In the genomic region with DNA sequence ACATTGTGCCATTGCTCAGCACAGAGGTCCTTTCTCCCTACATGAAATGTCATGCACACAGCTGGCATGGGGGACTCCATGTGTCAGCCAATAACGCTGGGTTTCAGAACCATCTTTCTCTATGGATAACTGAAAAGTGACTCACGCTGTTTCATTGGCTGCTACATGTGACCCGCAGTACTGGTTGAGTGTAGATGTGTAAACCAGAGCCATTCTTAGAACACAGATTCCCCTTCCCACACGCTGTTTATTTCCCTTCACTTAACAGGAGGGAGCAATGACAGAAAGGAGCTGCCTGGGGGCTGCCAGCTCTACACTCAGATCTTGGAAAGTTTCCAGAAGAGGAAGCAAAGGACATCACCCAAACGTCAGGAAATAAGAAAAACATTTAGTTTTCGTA, we compare ENCODE assay signal across 12 mouse cellular contexts.
DNase-seq lines count a peak whose midpoint lies in the region; ATAC-seq lines count a peak whose summit lies in the region.
"Had no signal": no experiment of that assay in that cellular context is flagged by ENCODE, and none has a peak within 500 bp of the region (broad histone marks: within the 10 kb centered on the region; RNA-seq: fewer than 3 reads in every experiment).

No protein-coding gene starts in this region.

- H3K27me3 ChIP-seq in kidney, embryonic 16.5 days (ENCODE audit: insufficient read depth, low read length), result no peaks in the 10 kb centered on the region
- no peaks in the 10 kb centered on the region for H3K27me3 ChIP-seq in stomach, embryonic 16.5 days (ENCODE audit: control insufficient read depth, insufficient read depth, low read length)
- H3K27me3 ChIP-seq in midbrain, embryonic 16.5 days (ENCODE audit: control insufficient read depth, insufficient read depth, low read depth, low read length), result no peaks in the 10 kb centered on the region

- H3K9ac ChIP-seq in kidney, embryonic 16.5 days (replicated peaks; ENCODE audit: low read length), result no peak overlapping the region
- no peak overlapping the region for H3K9ac ChIP-seq in stomach, embryonic 16.5 days (ENCODE audit: low read length)
- no peak overlapping the region for H3K9ac ChIP-seq in midbrain, embryonic 16.5 days (ENCODE audit: low read depth, low read length)

- no peak for ATAC-seq in kidney, embryonic 16.5 days (ENCODE audit: low FRiP score, low TSS enrichment)
- ATAC-seq in stomach, embryonic 16.5 days (ENCODE audit: insufficient read depth, low FRiP score), result no peak
- ATAC-seq in midbrain, embryonic 16.5 days, result no peak

- no peak overlapping the region for H3K4me3 ChIP-seq in kidney, embryonic 16.5 days (ENCODE audit: low read length)
- no peak overlapping the region for H3K4me3 ChIP-seq in stomach, embryonic 16.5 days (replicated peaks; ENCODE audit: low read length)
- H3K4me3 ChIP-seq in midbrain, embryonic 16.5 days (ENCODE audit: low read depth, low read length), result no peak overlapping the region
- H3K4me3 ChIP-seq: erythroblast, embryonic 14.5 days had no signal

- DNase-seq in frontal cortex, adult 2 months (ENCODE audit: extremely low spot score in 1 of 2, low spot score in 1 of 2), result peak; percentile 16 to 34
- no peak for DNase-seq in frontal cortex, postnatal 25 days (ENCODE audit: low spot score in 2 of 2)
- DNase-seq in kidney, adult 18-20 months, result no peak
- DNase-seq in right cerebral cortex, adult 18-20 months, result peak; percentile 24
- no peak for DNase-seq in right cerebral cortex, postnatal 36 days (ENCODE audit: low spot score in 2 of 2)
- DNase-seq: kidney, postnatal 4 days; left cerebral cortex, postnatal 4 days; retina, postnatal 1 day had no signal

- no peaks in the 10 kb centered on the region for H3K9me3 ChIP-seq in kidney, embryonic 16.5 days (ENCODE audit: low read length)
- no peaks in the 10 kb centered on the region for H3K9me3 ChIP-seq in stomach, embryonic 16.5 days (replicated peaks; ENCODE audit: control insufficient read depth, low read length)
- no peaks in the 10 kb centered on the region for H3K9me3 ChIP-seq in midbrain, embryonic 16.5 days (replicated peaks; ENCODE audit: control insufficient read depth, low read length, poor library complexity, severe bottlenecking)

- peaks cover 34% of the 10 kb centered on the region for H3K4me1 ChIP-seq in kidney, embryonic 16.5 days (ENCODE audit: insufficient read depth, low read length)
- peaks cover 13% of the 10 kb centered on the region; the same call in 1 of the 2 replicates for H3K4me1 ChIP-seq in stomach, embryonic 16.5 days (ENCODE audit: control insufficient read depth, insufficient read depth, low read length)
- no peaks in the 10 kb centered on the region for H3K4me1 ChIP-seq in midbrain, embryonic 16.5 days (ENCODE audit: control insufficient read depth, insufficient read depth, low read length)

- H3K36me3 ChIP-seq in kidney, embryonic 16.5 days (ENCODE audit: insufficient read depth, low read length), result no peaks in the 10 kb centered on the region
- no peaks in the 10 kb centered on the region for H3K36me3 ChIP-seq in stomach, embryonic 16.5 days (ENCODE audit: control insufficient read depth, insufficient read depth, low read length)
- no peaks in the 10 kb centered on the region for H3K36me3 ChIP-seq in midbrain, embryonic 16.5 days (ENCODE audit: control insufficient read depth, insufficient read depth, low read length)

- H3K27ac ChIP-seq in kidney, embryonic 16.5 days (ENCODE audit: low read length), result peak overlapping the region; percentile 16; the same call in 1 of the 2 replicates
- peak overlapping the region; percentile 48; the same call in 1 of the 2 replicates for H3K27ac ChIP-seq in stomach, embryonic 16.5 days (ENCODE audit: low read length)
- H3K27ac ChIP-seq in midbrain, embryonic 16.5 days (ENCODE audit: low read length), result no peak overlapping the region

- WGBS in kidney, embryonic 16.5 days, result 58% methylated on average over 6 of the region's 6 CpGs
- WGBS in stomach, embryonic 16.5 days, result 50% methylated on average over 6 of the region's 6 CpGs
- WGBS in midbrain, embryonic 16.5 days, result 76% methylated on average over 6 of the region's 6 CpGs

- no peak overlapping the region for H3K4me2 ChIP-seq in kidney, embryonic 16.5 days (replicated peaks; ENCODE audit: low read depth, low read length)
- no peak overlapping the region for H3K4me2 ChIP-seq in stomach, embryonic 16.5 days (ENCODE audit: low read depth, low read length)
- H3K4me2 ChIP-seq in midbrain, embryonic 16.5 days (ENCODE audit: low read length), result no peak overlapping the region

Comparison
In these comparisons a context has a peak if more than half of its experiments do, and no peak if none do; other contexts are left out.
1. DNase-seq: peak in frontal cortex, adult 2 months (2 of 2) and right cerebral cortex, adult 18-20 months (single experiment); none in frontal cortex, postnatal 25 days (0 of 2), kidney, adult 18-20 months (single experiment) and right cerebral cortex, postnatal 36 days (0 of 2).